Mouse (Mus musculus) CH12.LX (cell line): ENCODE measurements around the gene Gpr39. TPM values are rescaled to one million over a fixed set of nuclear protein-coding genes. Genes with fewer than 3 reads are reported as not detected.

Experiments used
- DNase-seq: peaks from one replicate; pipeline ENCODE4 v3.0.0-alpha.2; 2013; ENCODE audit errors: extremely low read depth
- H3K27ac ChIP-seq: 2 replicates; pipeline ENCODE4 v1.5.1; 2012; ENCODE audit warnings: low read depth, mild to moderate bottlenecking, control low read depth, moderate library complexity; ENCODE audit not compliant: insufficient read depth
- H3K27me3 ChIP-seq: replicated peaks from 2 replicates; pipeline ENCODE3; 2012; ENCODE audit warnings: inconsistent platforms
- H3K36me3 ChIP-seq, 2 experiments: replicated peaks in 1 of 2; 2 replicates each; pipeline versions ENCODE3 to v1.6.1; 2012; ENCODE audit warnings: inconsistent platforms in 1 of 2, low read length in 1 of 2, mild to moderate bottlenecking in 1 of 2, mixed read lengths in 1 of 2, moderate library complexity in 1 of 2; ENCODE audit not compliant: control insufficient read depth in 1 of 2, insufficient read depth in 1 of 2
- H3K4me1 ChIP-seq, 2 experiments: 2 replicates each; pipeline ENCODE4 v1.6.1; 2012; ENCODE audit warnings: inconsistent platforms in 1 of 2, moderate library complexity in 1 of 2; ENCODE audit not compliant: insufficient read depth in 2 of 2, control insufficient read depth in 1 of 2
- H3K4me2 ChIP-seq: 2 replicates; pipeline ENCODE4 v1.6.1; 2012; ENCODE audit warnings: low read depth, mild to moderate bottlenecking, control low read depth; ENCODE audit not compliant: poor library complexity, insufficient read depth, severe bottlenecking
- H3K4me3 ChIP-seq, 3 experiments: fragments of 150-350 bp in 1 of 3; sonication (generic) in 1 of 3; replicated peaks in 1 of 3; 2 replicates each; pipeline versions ENCODE3 to v1.5.1; 2011 to 2012; ENCODE audit warnings: low read depth in 2 of 3, low read length in 2 of 3, mild to moderate bottlenecking in 2 of 3, moderate library complexity in 2 of 3, control low read depth in 1 of 3, improper control_type of control experiment in 1 of 3, inconsistent platforms in 1 of 3, mixed read lengths in 1 of 3; ENCODE audit not compliant: poor library complexity in 1 of 3
- H3K79me2 ChIP-seq: replicated peaks from 2 replicates; pipeline ENCODE4 v1.6.1; 2012; ENCODE audit warnings: mild to moderate bottlenecking, moderate library complexity; ENCODE audit not compliant: control insufficient read depth, poor library complexity, insufficient read depth, severe bottlenecking; ENCODE audit errors: extremely low read depth
- H3K9ac ChIP-seq: 2 replicates; pipeline ENCODE4 v1.6.1; 2012; ENCODE audit warnings: low read depth, mild to moderate bottlenecking, control low read depth, moderate library complexity; ENCODE audit not compliant: insufficient read depth
- H3K9me3 ChIP-seq: replicated peaks from 2 replicates; pipeline ENCODE3; 2012; ENCODE audit warnings: low read length, inconsistent platforms, mixed read lengths
- BHLHE40 ChIP-seq: IDR thresholded peaks from 2 replicates; pipeline ENCODE4 v1.6.1; 2011; ENCODE audit warnings: mild to moderate bottlenecking, low read depth, low read length, improper control_type of control experiment
- CHD2 ChIP-seq: IDR thresholded peaks from 2 replicates; pipeline ENCODE4 v1.6.1; 2011; ENCODE audit warnings: low read length, improper control_type of control experiment
- ETS1 ChIP-seq: conservative IDR thresholded peaks from 2 replicates; pipeline ENCODE4 v1.6.1; 2012; ENCODE audit warnings: low read depth, mild to moderate bottlenecking, inconsistent platforms, low read length, improper control_type of control experiment, moderate library complexity
- JUN ChIP-seq: IDR thresholded peaks from 2 replicates; pipeline ENCODE4 v1.6.1; 2011; ENCODE audit warnings: low read depth, mild to moderate bottlenecking, low read length, improper control_type of control experiment, moderate library complexity; ENCODE audit not compliant: insufficient read depth
- JUND ChIP-seq: conservative IDR thresholded peaks from 2 replicates; pipeline ENCODE4 v1.6.1; 2011; ENCODE audit warnings: low read depth, low read length, improper control_type of control experiment
- KAT2A ChIP-seq: IDR thresholded peaks from 2 replicates; pipeline ENCODE4 v1.6.1; 2012; ENCODE audit warnings: low read length, improper control_type of control experiment, inconsistent platforms; ENCODE audit not compliant: insufficient replicate concordance
- MAFK ChIP-seq: IDR thresholded peaks from 2 replicates; pipeline ENCODE4 v1.6.1; 2011; ENCODE audit warnings: low read length, improper control_type of control experiment; ENCODE audit not compliant: insufficient replicate concordance
- MAZ ChIP-seq: IDR thresholded peaks from 2 replicates; pipeline ENCODE4 v1.6.1; 2012; ENCODE audit warnings: low read depth, mild to moderate bottlenecking, inconsistent platforms, low read length, improper control_type of control experiment, moderate library complexity
- NELFE ChIP-seq: IDR thresholded peaks from 2 replicates; pipeline ENCODE4 v1.6.1; 2011; ENCODE audit warnings: low read depth, low read length, improper control_type of control experiment
- PAX5 ChIP-seq: IDR thresholded peaks from 2 replicates; pipeline ENCODE4 v1.6.1; 2012; ENCODE audit warnings: low read length, inconsistent platforms, mixed read lengths
- POLR2A ChIP-seq: IDR thresholded peaks from 2 replicates; pipeline ENCODE4 v1.6.1; 2011; ENCODE audit warnings: low read depth, mild to moderate bottlenecking, improper control_type of control experiment, low read length
- POLR2AphosphoS2 ChIP-seq: IDR thresholded peaks from 2 replicates; pipeline ENCODE4 v1.6.1; 2011; ENCODE audit warnings: low read depth, low read length, improper control_type of control experiment
- RAD21 ChIP-seq: IDR thresholded peaks from 2 replicates; pipeline ENCODE4 v1.6.1; 2011; ENCODE audit warnings: low read depth, mild to moderate bottlenecking, low read length, improper control_type of control experiment, moderate library complexity
- RCOR1 ChIP-seq: conservative IDR thresholded peaks from 2 replicates; pipeline ENCODE4 v1.6.1; 2012; ENCODE audit warnings: low read depth, mild to moderate bottlenecking, inconsistent platforms, low read length, improper control_type of control experiment
- SMC3 ChIP-seq: IDR thresholded peaks from 2 replicates; pipeline ENCODE4 v1.6.1; 2011; ENCODE audit warnings: low read depth, low read length, improper control_type of control experiment
- TBP ChIP-seq: conservative IDR thresholded peaks from 2 replicates; pipeline ENCODE4 v1.6.1; 2011; ENCODE audit warnings: low read depth, low read length, improper control_type of control experiment
- TCF12 ChIP-seq: IDR thresholded peaks from 2 replicates; pipeline ENCODE4 v1.6.1; 2014; ENCODE audit warnings: low read depth, mild to moderate bottlenecking, inconsistent platforms, low read length, improper control_type of control experiment
- UBTF ChIP-seq: IDR thresholded peaks from 2 replicates; pipeline ENCODE4 v1.6.1; 2012; ENCODE audit warnings: low read depth, mild to moderate bottlenecking, inconsistent platforms, low read length, improper control_type of control experiment, moderate library complexity
- ZMIZ1 ChIP-seq: IDR thresholded peaks from 2 replicates; pipeline ENCODE4 v1.6.1; 2012; ENCODE audit warnings: low read depth, mild to moderate bottlenecking, inconsistent platforms, low read length, improper control_type of control experiment
- dilution Hi-C: fragments of 300-500 bp; cut with MboI; formaldehyde crosslinking; loops from 2 replicates; pipeline ENCODE4 v1.14.3; 2020; ENCODE audit warnings: low sequenced_read_pairs; ENCODE audit not compliant: extremely low pct_unique_long_range_greater_than_20kb, extremely low pct_ligation_motif_present
- in situ Hi-C: fragments of 300-500 bp; cut with MboI; formaldehyde crosslinking; loops from 3 replicates; pipeline ENCODE4 v1.14.3; 2019; ENCODE audit warnings: low sequenced_read_pairs, low pct_ligation_motif_present, low pct_unique_long_range_greater_than_20kb, mixed read lengths
- polyA plus RNA-seq: library from polyadenylated mRNA; unstranded; fragments of >175 nt; gene quantifications from 2 replicates; pipeline ENCODE4 v1.2.1, GENCODE M21; 2012; ENCODE audit warnings: low read depth; ENCODE audit not compliant: insufficient read length
- total RNA-seq, 2 experiments: library from RNA; depleted of rRNA; stranded (reverse); fragments of 300-350 nt in 1 of 2; fragments of >200 nt in 1 of 2; gene quantifications; 2 replicates each; pipeline ENCODE4 v1.2.3; 2012 to 2014

Gene Gpr39
- total and polyA plus RNA-seq, 3 experiments = not detected

- Histone ChIP-seq H3K4me3 (no peak overlapping the region), H3K4me2 (no peak overlapping the region), H3K27me3 (peaks cover 54% of the 10 kb centered on the region), H3K9ac (no peak overlapping the region), H3K4me1 (no peaks in the 10 kb centered on the region), H3K36me3 (no peaks in the 10 kb centered on the region), H3K9me3 (no peaks in the 10 kb centered on the region), H3K79me2 (no peaks in the 10 kb centered on the region), H3K27ac (no peak overlapping the region)
- in situ Hi-C loops (no loop called here), dilution Hi-C loops (no loop called here)
- TF ChIP-seq ZMIZ1 = no peak
- TF ChIP-seq JUN = no peak
- no peak for TF ChIP-seq UBTF
- TF ChIP-seq CHD2 = no peak
- no peak for TF ChIP-seq POLR2AphosphoS2
- TF ChIP-seq RAD21 = no peak
- no peak for TF ChIP-seq ETS1
- TF ChIP-seq RCOR1 = no peak
- TF ChIP-seq TBP = no peak
- no peak for TF ChIP-seq BHLHE40
- no peak for TF ChIP-seq KAT2A
- TF ChIP-seq PAX5 = no peak
- TF ChIP-seq NELFE = no peak
- no peak for DNase-seq
Measured at GRCm38 (mm10) chr1:125731854-125732253, 55.1 kb downstream of the Gpr39 start.

GRCm38 (mm10) chr1:125744766-125745165, 68.0 kb downstream of the Gpr39 start:
- in situ Hi-C loops = no loop called here

More at GRCm38 (mm10) chr1:125744766-125745165, 68.0 kb downstream of the Gpr39 start:
- no peak for TF ChIP-seq TCF12
- TF ChIP-seq MAZ = no peak
- TF ChIP-seq UBTF = no peak
- TF ChIP-seq MAFK = no peak
- no peak for TF ChIP-seq NELFE
- TF ChIP-seq POLR2A = no peak
- no peak for TF ChIP-seq JUND
- TF ChIP-seq SMC3 = no peak
- no peak for TF ChIP-seq POLR2AphosphoS2
- TF ChIP-seq TBP = no peak
- TF ChIP-seq, all 38 proteins: peak for 0
- no peak for DNase-seq
- H3K36me3 ChIP-seq = no peaks in the 10 kb centered on the region
- peaks cover 20% of the 10 kb centered on the region for H3K27me3 ChIP-seq
- no peak overlapping the region for H3K27ac ChIP-seq
- dilution Hi-C loops = no loop called here
- H3K9me3 ChIP-seq = no peaks in the 10 kb centered on the region
- no peak overlapping the region for H3K4me3 ChIP-seq
- H3K79me2 ChIP-seq = no peaks in the 10 kb centered on the region
- H3K9ac ChIP-seq = no peak overlapping the region
- H3K4me2 ChIP-seq = no peak overlapping the region
- H3K4me1 ChIP-seq = no peaks in the 10 kb centered on the region
